Mouse (Mus musculus) embryonic fibroblast, embryonic 13.5 days (primary cell): ENCODE measurements around the gene Pramef25. TPM values are rescaled to one million over a fixed set of nuclear protein-coding genes. Genes with fewer than 3 reads are reported as not detected.
"Not testable (repeated sequence)": the region's sequence is repeated elsewhere in the genome, so short reads cannot be mapped to it uniquely, and the experiment has no call there.

Experiments
- H3K27ac ChIP-seq: 2 replicates; pipeline ENCODE4 v1.5.1; 2012; ENCODE audit warnings: low read length, control low read depth, inconsistent platforms; ENCODE audit not compliant: insufficient read depth
- H3K4me1 ChIP-seq: 2 replicates; pipeline ENCODE4 v1.6.1; 2011; ENCODE audit warnings: low read length; ENCODE audit not compliant: control insufficient read depth, insufficient read depth
- H3K4me3 ChIP-seq: 2 replicates; pipeline ENCODE4 v1.5.1; 2011; ENCODE audit warnings: mild to moderate bottlenecking, control low read depth, low read length; ENCODE audit not compliant: insufficient read depth
- polyA plus RNA-seq: library from polyadenylated mRNA; stranded (reverse); fragments of >200 nt; gene quantifications from 2 replicates; pipeline ENCODE4 v1.2.4, GENCODE M21; 2011; ENCODE audit warnings: low read depth; ENCODE audit not compliant: missing spikeins, insufficient read length

Pramef25 gene
- not detected in 2 replicates for polyA plus RNA-seq

GRCm38 (mm10) chr4:143950916-143951315, at the start of gene Pramef25:
Gene Pramef25 (minus strand): TSS chr4:143951016.
- H3K4me3 ChIP-seq, H3K27ac ChIP-seq, H3K4me1 ChIP-seq: not testable (repeated sequence)

- H3K4me3 ChIP-seq, H3K27ac ChIP-seq, H3K4me1 ChIP-seq: not testable (repeated sequence)
Measured at GRCm38 (mm10) chr4:143994269-143994668, 43.5 kb upstream of the Pramef25 start, which contains the start of gene Pramef17. Gene Pramef17 (minus strand): TSS chr4:143994369.

DNA sequence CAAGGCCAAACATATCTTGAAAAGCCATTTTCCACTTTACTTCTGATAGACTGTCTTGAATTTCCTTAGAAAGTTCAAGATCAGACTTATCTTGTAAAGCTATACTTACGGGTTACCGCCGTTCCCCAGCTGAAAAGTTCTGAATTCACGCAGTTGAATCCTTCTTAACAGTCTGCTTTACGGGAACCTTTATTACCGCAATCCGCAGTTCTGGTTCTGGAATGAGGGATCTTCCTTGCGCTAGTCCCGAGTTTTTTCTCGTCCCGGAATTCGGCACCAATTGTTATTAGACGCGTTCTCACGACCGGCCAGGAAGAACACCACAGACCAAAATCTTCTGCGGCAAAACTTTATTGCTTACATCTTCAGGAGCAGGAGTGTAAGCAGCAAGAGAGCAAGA, 37.3 kb upstream of the Pramef25 start:
- not testable (repeated sequence) for H3K27ac ChIP-seq, H3K4me3 ChIP-seq

DNA sequence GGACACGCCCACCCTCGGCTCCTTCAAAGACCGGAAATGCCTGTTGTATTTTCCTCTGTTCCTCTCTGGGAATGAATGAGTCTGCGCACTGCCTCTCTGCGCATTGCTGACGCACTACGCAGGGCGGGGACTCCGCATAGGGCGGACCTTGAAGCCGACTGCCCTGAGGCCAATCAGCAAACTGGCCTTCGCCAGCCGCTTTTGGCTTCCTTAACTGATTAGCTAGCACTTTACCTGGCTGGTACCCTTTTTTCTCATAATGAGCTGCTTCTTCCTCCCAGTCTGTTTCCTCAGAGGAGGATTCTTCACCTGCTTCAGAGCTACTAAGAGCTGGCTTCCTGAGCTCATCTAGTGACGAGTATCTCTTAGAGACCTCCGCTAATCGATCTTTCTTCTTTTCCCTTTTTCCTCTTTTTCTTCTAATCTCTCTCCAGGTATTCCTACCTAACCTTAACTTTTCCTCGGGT, 36.7 kb upstream of the Pramef25 start:
- not testable (repeated sequence) for H3K4me1 ChIP-seq, H3K27ac ChIP-seq, H3K4me3 ChIP-seq

More for the DNA sequence above, 37.3 kb upstream of the Pramef25 start:
- H3K4me1 ChIP-seq, result not testable (repeated sequence)

- H3K27ac ChIP-seq, H3K4me3 ChIP-seq, H3K4me1 ChIP-seq: not testable (repeated sequence)
Measured at GRCm38 (mm10) chr4:143985733-143986132, 34.9 kb upstream of the Pramef25 start.

- not testable (repeated sequence) for H3K27ac ChIP-seq, H3K4me1 ChIP-seq, H3K4me3 ChIP-seq
Measured at GRCm38 (mm10) chr4:143985165-143985564, 34.3 kb upstream of the Pramef25 start.

DNA sequence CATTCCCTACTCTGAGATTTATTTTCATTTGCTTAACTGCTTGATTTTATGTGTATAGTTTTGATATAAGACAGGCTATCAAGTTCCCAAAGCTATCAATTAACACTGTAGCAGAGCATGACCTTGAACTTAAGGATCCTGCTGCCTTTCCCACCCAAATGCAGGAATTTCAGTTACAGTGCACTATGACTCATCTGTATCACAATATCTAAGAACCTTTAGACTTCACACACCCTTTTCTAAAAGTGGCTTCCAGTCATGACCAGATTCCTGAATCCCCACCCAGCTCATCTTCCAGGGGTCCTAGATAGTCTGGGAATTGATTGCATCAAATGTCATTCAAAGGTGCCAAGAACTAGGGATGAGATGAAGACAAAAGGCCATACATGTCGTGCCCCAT, 32.6 kb upstream of the Pramef25 start:
- not testable (repeated sequence) for H3K4me1 ChIP-seq, H3K27ac ChIP-seq, H3K4me3 ChIP-seq

DNA sequence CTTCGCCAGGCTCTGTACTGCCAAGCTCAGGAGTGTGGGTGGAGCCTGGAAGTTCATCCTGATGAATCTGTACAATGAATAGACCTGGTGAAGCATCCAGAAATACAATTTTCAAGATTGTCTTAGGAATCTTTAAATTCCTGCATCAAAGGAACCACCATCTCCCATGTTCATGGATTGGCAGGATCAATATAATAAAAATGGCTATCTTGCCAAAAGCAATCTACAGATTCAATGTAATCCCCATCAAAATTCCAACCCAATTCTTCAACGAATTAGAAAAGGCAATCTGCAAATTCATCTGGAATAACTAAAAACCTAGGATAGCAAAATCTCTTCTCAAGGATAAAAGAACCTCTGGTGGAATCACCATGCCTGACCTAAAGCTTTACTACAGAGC, 16.0 kb upstream of the Pramef25 start, which contains the start of gene Gm13101:
TSS of gene Gm13101 (minus strand) at position 101 of the 400 bp plus-strand sequence.
- not testable (repeated sequence) for H3K4me1 ChIP-seq, H3K27ac ChIP-seq, H3K4me3 ChIP-seq

- not testable (repeated sequence) for H3K4me3 ChIP-seq, H3K27ac ChIP-seq, H3K4me1 ChIP-seq
Measured at GRCm38 (mm10) chr4:143900280-143900679, 50.5 kb downstream of the Pramef25 start, which contains the start of gene Pramef6. Gene Pramef6 (minus strand): TSS chr4:143900380.

Other genes starting within 250 kb of the Pramef25 start
- gene Gm13089, start 248.3 kb downstream of the Pramef25 start, polyA plus RNA-seq, result not detected in 2 replicates
- not detected in 2 replicates for gene Gm13078, start 231.6 kb downstream of the Pramef25 start, polyA plus RNA-seq
- not detected in 2 replicates for gene Gm13023, start 161.7 kb downstream of the Pramef25 start, polyA plus RNA-seq
- not detected in 2 replicates for gene Gm13084, start 134.9 kb downstream of the Pramef25 start, polyA plus RNA-seq
- not detected in 2 replicates for gene Gm13103, start 104.5 kb downstream of the Pramef25 start, polyA plus RNA-seq
- not detected in 2 replicates for gene Pramef6, start 50.6 kb downstream of the Pramef25 start, polyA plus RNA-seq
- gene Gm13101, start 15.9 kb upstream of the Pramef25 start, polyA plus RNA-seq, result not detected in 2 replicates
- gene Pramef17, start 43.4 kb upstream of the Pramef25 start, polyA plus RNA-seq, result not detected in 2 replicates
- gene Pramel4, start 108.1 kb upstream of the Pramef25 start, polyA plus RNA-seq, result not detected in 2 replicates
- gene Gm13102, start 155.5 kb upstream of the Pramef25 start, polyA plus RNA-seq, result not detected in 2 replicates
- not detected in 2 replicates for gene Oog3, start 211.6 kb upstream of the Pramef25 start, polyA plus RNA-seq
- not detected in 2 replicates for gene Oog2, start 239.7 kb upstream of the Pramef25 start, polyA plus RNA-seq